Mouse (Mus musculus) layer of hippocampus, adult 18-20 months (tissue): ENCODE results near the gene 1700088E04Rik. TPM values are rescaled to one million over a fixed set of nuclear protein-coding genes. Genes with fewer than 3 reads are reported as not detected.

Experiments
- DNase-seq, 2 experiments: peaks; one replicate each; pipeline ENCODE4 v3.0.0; 2022; ENCODE audit warnings: low spot score in 2 of 2
- long read RNA-seq: library from polyadenylated mRNA; stranded (forward); transcript quantifications from one replicate; pipeline ENCODE4 v2.0.0, GENCODE M21; 2021
- total RNA-seq, 2 experiments: library from RNA; stranded (reverse); gene quantifications; 2 replicates each; pipeline ENCODE4 v1.2.3; 2021

1700088E04Rik gene
- total RNA-seq, result 10 to 100 TPM in 1 of 2 experiments, 1 to 10 TPM in 1; 9.2 to 12.4 TPM
- long read RNA-seq, partial matches to known transcripts, result 1 of 8 reads
- long read RNA-seq, other reads (novel, unspliced or antisense), result 4 of 8 reads

DNA sequence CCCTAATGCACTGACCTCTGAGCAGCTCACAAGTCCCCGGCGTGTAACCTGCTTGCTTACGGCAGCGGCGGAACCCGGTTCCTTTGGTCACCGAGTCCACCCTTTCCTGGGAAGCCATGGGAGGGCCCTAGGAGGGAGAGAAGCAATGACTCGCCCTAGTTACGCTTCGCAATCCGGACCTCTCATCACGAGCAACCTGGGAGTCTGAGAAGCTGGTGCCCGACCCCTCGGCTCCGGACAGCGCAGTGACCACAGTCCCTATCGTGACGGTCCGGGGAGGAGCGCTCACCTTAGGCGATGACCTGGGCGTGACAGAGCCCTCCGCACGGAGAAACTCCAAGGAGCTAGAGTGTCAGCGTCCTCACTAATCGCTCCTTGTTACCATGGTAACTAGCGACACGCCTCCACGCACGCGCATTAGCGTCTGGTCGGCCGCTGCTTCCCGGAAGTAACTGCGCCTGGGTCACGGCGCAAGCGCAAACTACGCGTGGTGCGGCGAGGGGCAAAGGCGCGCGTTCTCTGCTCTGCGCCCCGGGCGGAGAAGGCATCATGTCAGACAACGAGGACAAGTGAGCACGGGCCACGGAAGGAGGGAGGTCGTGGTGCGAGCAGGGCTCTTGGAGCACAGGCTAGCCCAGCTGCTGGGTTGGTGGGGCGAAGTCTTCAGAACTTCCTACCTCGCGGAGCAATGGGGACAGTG is at the start of gene 1700088E04Rik, which contains the start of gene Polr2f:
Gene 1700088E04Rik, minus strand, starts transcription at position 388 of the 700 bp plus-strand sequence.
Gene Polr2f, plus strand, starts transcription at position 144 of the 700 bp plus-strand sequence.
- DNase-seq, result peak; percentile 92 to 96

DNA sequence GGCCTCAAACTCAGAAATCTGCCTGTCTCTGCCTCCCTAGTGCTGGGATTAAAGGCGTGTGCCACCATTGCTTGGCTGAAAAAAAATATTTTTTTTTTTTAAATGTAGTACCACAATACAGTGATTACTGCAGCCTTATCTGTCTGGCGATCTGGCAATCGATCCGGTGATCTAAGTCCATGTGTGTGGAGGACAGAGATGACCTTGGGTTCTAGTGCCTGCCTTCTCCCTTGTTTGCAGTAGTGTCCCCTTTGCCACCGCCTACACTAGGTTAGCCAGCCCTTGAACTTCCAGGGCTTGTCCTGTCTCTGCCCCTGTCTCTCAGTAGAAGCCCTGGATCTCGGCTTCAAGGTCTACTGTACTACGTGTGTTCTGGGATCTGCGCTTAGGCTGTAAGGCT is 46.8 kb upstream of the 1700088E04Rik start:
- no peak for DNase-seq

DNA sequence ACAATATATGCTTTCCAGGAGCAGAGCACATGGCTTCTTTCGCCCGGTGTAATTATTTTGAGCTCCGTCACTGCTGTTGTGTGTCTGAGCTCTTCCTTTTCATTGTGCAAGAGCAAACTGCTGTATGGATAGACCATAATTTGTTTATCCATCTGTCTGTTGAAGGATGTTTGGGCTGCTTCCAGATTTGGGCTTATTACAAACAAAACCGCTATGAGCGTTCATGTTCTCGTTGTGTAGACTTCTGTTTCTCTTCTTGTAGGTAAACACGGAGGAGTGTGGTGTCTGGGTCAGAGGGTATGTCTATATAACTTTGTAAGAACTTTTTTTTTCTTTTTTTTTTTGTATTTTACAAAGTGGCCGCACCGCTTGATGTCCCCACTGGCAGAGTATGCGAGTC is 44.2 kb upstream of the 1700088E04Rik start:
- DNase-seq, result no peak

DNA sequence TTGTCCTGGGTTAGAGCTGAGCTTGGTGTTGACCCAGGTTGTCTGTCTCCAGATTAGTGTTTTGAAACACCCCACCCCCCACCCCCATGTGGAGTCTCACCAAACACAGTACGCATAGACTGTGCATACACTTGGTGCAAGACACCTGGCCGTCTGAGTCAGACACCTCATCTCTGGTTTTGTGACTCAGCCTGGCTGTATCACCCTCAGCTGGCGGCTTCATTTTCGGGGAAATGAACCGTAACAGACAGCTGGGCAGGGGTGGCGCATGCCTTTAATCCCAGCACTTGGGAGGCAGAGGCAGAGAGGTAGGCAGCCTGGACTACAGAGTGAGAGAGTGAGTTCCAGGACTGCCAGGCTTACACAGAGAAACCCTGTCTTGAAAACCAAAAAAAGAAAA is 35.9 kb upstream of the 1700088E04Rik start:
- DNase-seq, result no peak

DNA sequence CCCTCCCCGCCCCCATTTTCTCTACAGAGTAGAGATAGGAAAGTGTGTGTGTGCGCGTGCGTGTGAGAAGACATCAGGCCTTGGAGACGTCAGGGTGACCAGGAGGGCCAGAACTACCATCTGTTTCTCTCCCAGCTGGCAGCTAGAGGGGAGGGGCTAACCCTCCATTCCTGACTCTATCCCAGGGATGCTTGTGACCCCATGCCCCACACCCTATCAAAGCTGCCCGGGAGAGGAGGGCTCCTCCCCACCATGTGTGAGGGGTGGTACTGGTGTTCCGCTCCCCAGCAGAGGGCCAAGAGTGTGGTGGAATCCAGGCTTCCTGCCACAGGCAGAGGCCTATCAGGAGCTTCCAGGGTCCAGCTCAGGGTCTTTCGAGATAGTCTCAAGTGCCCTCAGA is 25.7 kb upstream of the 1700088E04Rik start:
- DNase-seq, result no peak

DNA sequence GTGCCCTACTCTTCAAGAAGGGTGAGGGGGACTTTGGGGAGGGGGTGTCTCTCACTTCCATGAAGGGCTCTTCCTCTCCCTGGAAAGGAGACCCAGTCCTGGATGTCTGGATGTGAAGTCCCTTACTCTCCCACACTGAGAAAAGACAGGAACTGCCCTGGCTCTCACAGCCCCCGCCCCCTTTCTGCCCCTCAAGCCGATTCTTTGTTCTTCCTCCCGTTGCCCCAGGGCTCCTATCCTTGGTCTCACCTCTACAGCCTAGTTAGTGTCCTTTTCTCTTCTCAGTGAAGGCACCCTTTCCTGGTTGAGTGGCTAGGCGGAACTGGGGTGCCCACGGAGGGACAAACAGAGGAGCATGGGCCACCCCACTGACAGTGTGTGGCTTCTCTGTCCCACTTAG is 24.1 kb upstream of the 1700088E04Rik start, which contains the start of gene Sox10:
Gene Sox10, minus strand, starts transcription at position 101 of the 400 bp plus-strand sequence.
- no peak for DNase-seq

DNA sequence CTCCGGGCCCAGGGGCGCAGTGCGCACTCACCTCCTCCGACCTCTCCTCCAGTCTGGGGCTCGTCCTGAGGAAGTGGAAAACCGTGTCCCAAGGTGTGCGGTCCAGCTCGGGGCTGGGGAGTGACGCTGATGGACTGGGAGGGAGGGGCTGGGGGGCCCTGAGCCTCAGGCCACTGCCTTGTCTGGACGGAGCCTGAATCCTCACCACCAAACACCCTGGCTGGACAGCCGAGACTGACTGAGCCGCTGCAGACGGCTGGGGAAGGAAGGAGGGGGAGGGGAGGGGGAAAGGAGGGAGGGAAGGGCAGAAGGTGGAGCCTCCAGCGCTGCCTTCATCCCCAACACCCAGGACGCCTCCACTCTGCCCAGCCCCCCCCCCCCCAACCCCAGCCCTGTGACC is 23.2 kb upstream of the 1700088E04Rik start:
- DNase-seq, result no peak

DNA sequence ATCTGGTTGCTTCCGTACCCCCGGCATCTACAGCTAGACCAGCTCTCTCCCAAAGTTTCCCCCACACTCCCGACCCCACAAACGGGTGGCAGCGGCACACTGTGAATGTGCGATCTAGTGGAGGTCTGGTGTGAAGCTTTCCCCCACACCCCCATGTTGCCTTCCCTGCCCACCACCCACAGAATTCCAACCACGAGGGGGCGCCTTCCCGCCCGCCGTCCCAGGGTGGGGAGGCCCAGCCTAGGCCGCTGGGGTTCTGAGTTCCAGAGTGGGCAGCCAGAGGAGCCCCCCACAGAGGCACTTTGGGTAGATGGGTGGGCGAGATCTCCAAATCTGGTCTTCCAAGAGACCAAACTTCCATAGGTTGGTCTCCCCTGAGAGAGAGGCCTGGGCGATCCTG is 21.8 kb upstream of the 1700088E04Rik start:
- no peak for DNase-seq

DNA sequence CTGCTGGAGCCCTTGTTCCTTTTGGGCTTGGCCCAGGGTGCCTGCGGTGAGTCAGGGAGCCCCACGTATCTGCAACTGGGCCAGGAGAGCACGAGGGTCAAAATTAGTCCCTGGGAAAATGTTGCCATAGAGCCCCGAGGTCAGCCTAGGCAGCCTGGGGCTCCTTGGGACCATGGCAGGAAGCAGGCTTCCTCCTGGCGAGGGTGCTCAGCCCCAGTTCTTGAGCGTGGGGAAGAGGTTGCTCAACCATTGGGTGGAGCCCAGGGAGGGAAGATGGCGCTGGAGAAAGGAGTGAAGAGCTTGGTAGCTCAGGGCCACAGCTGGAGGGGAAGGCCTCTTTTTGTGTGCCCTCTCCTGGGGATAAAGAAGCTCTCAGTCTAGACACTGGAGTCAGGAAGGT is 21.2 kb upstream of the 1700088E04Rik start:
- DNase-seq, result no peak

DNA sequence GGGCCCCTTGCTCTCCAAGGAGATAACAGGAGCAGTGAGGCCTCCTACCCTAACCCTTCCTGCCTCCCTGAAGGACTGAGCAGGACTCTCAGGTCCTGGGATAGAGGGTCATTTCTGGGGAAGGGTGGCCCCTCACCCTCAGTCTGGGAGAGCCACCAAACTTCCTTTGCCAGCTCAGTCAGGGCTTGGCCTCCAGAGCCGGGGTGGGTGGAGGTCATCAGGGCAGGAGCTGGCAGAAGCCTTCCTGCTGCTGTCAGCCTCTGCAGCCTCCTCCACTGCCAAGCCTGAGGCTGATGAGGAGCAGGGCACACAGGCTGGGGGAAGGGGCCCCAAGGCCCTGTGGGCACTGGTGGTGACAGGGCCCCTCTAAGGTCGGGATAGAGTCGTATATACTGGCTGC is 14.5 kb upstream of the 1700088E04Rik start:
- DNase-seq, result no peak

DNA sequence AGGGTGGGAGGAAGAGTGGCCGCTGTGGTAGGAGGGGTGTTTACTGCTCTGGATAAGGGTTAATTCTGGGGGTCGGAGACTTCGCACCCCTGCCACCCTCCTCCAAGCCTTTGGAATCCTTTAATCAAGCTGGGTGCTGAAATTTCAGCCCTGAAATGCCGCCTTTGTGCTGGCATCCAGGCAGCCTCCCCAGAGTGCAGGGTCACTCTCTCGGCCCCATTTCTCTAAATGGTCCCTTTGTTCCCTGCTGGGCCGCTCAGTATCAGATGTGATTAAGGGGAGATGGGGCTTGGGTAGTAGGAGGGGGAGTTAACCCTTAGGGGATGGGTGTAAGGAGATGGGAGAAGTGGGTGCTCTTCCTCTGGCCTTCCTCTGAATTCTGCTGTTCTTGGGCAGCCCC is 11.7 kb upstream of the 1700088E04Rik start:
- DNase-seq, result no peak

DNA sequence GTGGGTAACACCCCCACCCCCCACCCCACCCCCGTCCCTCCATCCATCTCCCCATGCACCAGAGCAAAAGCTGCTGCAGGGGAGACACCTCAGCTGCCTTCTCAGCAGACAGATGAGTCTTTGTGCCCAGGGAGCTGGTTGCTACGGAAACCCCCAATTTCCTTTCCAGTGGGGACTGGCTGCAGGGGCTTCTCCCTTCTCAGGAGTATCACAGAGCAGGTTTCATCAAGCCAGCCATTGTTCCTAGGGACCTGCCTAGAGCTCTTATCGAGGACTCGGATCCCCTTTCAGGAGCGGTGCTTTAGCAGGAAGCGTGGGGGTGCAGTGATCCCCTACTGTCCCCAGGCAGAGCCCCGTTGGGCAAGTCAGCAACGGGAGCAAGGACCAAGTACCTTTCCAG is 10.8 kb upstream of the 1700088E04Rik start:
- no peak for DNase-seq

DNA sequence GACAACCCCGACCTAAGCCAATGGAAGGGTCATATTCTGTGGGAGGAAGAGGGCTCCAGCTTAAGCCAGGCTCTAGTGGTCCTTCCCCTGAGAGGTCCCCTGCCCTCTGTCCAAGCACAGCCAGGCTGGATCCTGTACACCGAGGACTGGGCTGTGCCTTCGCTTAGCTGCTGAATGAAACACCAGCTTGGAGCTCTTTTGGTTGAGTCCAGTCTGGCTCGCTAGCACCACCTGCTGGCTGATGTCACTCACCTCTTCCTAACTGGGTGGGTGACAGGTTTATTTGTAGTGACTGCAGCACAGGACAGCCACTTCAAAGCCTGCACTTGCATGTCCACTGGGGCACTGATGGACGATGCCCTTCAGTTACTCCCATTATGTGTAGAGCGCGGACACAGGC is 7.5 kb upstream of the 1700088E04Rik start:
- peak; percentile 71 to 84 for DNase-seq

DNA sequence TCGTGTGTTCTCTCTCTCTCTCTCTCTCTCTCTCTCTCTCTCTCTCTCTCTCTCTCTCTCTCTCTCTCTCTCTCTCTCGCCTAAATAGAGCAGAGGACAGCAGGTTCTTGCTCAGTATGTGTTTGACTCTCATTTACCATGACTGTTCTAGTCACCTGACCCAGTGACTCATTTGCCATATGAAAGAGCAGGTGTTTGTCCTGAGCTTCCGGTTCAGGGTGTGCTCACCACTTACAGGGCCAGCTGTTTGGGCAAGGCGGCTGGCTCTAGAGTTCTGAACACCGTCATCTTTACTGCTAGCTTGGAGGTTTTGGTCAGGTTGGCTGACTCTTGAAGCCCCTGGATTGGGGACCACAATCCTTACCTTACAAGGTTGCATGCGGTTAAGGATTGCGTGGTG is 4.5 kb upstream of the 1700088E04Rik start:
- DNase-seq, result no peak

DNA sequence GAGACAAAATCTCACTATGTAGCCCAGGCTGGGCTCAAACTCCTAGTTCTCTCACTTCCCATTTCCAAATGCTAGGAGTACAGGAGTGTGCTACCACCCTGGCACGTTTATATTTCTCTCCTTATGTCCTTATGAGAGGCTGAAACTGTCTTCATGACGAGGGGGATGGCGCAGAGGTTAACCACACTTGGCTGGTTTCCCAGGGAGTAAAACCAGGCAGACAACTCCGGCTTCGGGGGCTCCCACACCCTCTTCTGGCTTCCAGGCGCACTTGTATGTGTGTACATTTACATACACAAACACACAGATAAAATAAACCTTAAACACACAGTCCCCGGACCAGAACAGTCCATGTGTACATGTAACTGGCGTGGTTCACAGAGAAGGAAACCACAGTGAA is 3.0 kb upstream of the 1700088E04Rik start:
- no peak for DNase-seq

DNA sequence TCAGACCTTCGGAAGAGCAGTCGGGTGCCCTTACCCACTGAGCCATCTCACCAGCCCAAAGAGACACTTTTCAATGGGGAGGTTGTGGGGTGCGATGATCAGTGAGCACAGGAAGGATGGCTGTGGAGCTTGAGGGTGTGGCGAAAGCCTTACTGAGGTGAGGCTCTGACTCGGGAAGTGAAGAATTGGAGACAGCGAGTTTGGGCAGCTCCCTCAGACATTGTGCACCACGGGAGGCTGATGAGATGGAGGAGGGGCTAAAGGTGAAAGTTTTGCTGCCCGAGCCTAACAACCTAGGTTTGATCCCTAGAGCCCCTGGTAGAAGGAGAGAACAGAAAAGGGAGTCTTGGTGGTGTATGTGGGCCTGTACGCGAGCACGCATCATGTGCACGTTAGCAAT is 2.3 kb upstream of the 1700088E04Rik start:
- no peak for DNase-seq

DNA sequence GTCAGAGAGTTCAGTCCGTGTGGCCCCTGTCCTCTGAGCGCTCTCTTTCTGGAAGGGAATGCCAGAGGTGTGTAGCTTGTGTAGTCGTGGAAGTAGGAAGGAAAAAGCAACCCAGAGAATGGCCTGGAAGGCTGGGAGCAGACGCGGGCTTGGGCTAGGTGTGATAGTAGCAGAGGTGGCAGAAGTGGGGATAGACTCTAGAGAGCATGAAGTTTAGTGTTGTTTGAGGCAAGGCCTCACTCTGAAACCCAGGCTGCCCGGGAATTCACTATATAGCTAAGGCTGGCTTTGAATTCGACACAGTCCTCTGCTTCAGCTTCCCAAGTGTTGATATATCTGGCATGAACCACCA is 489 bp upstream of the 1700088E04Rik start:
- DNase-seq, result no peak

DNA sequence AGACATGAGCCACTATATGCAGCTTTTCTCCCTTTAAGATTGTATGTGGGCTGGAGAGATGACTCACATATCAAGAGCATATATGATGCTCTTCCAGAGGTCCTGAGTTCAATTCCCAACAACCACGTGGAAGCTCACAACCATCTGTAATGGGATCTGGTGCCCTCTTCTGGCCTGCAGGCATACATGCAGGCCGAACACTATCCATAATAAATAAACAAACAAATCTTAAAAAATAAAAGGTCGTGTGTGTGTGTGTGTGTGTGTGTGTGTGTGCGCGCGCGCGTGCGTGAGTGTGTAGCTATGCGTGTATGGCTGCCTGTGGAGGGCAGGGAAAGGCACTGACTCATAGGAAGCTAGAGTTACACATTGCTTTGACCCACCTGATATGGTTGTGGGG is 1.4 kb downstream of the 1700088E04Rik start:
- DNase-seq, result no peak

DNA sequence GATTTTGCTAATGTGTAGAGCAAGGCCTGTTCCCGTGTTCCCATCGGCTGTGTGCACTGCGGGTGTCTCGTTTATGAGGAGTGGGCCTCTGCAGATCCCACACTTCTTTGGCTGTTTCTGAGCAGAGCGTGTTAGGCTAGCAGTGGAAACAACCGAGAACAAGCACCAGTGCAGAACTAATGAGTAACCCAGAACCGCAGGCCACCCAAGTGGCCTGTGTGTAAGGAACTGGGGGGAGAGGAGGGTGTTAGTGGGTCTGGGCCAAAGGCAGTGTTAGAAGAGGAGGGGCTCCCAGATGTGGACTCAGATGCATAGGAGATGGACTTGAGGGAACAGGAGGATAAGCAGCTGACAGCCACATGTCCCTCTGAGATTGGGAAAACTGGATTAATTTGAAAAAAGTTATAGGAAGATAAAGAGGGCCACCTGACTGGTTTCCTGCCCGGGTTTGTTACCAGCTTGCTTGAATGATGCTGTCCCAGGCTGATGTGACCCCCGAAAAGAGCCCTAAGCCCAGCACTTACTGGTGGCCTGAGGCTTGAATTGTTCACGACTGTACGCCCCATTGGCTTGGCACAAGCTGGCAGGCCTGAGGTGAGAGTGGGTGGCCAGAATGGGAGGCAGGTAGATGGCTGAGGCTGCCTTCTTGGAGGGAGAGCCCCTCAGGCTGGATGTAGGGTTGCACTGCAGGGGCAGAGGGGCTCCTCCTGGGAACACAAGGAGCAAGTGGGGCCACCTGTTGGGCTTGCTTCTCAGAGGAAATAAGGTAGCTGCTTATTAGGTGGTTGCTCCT is 5.1 kb downstream of the 1700088E04Rik start:
- DNase-seq, result no peak

DNA sequence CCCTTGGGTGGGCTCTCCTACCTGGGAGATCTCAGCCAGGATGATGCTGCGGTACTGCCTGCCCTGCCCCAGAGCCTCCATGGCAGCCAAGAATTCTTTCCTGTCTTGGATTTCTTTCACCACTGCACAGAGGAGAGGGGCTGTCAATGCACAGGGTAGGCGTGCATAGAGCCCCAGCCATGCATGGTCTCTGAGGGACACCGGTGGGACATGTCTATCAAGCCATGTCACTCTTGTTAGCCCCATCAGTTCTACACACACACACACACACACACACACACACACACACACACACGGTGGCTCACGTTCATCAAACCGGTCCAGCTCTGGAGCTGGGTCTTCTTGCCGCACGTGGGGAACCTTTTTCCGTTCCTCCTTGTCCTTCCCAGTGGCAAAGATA is 5.7 kb downstream of the 1700088E04Rik start:
- no peak for DNase-seq

DNA sequence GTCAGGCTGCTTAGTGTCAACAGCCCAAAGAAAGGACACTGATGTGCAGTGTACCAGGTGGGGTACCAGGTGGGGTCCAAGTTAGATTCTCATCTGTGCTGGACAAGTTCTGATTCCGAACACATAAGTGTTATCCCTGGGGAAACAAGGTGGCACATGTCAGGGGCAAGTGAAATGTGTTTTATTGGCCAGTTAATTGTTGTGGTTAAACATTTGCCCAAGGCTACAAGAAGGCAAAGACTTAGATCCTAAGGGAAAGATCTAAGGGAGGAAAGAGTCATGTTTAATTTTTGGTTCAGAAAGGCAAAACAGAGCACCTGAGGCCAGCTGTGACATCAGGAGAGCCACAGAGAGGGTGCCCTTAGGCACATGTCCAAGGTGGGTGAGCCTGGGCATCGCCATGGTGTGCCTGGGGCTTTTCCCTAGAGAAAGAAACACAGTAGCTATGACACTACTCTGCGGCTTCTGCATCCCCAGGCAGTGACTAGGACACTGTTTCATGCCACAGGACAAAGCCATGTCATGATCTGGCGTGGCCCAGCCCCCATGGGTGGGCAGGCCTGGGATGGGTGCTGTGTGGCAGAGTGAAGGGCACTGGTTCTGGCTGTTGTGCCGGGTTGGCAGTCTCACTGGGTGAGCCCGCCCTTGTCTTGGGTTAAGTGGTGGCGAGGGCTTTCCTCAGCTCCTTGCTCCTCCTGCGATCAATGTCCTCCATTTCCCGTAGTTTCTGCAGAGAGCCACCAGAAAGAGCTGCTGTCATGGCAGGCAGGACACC is 6.4 kb downstream of the 1700088E04Rik start:
- no peak for DNase-seq

DNA sequence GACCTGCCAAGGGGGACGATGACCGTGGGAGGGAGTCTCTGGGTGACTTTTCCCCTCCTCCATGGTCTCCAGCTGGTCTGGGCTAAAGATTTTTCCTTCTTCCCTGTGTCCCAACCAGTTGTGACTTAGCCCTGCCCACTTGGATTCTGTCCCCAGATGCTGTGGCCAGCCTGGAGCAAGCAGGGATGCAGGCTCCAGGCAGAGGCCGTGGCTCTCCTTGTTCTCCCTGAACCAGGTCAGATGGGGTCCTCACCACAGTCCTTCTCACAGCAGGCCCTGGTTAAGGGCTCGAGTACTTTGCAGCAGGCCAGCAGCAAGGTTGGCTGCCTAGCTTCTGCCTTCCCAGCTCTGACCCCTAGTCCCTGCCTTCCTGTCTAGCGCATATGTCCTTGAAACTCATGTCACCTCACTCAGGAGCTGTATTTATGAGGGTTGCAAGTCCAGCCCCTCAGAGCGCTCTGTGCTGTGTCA is 7.8 kb downstream of the 1700088E04Rik start:
- no peak for DNase-seq
